Comparison of ENCODE assay signal across 11 mouse cellular contexts in the genomic region with DNA sequence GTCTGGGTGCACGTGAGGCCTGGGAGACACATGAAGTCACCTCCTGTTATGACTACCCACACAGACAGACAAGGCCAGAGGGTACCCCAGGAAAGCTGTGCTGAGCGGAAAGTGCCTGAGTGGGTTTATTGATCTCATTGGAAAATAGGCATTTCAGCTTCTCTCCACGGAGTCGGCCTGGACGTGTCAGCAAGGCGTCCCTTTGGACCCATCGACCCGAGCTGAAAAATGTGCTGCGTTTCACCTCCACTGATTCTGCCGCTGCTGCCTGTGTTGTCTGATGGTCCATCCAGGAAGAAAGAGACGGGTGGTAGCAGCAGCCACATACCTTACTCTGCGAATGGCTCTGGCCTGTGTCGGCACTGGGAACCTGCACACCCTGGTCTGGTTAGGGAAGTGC.
DNase-seq lines count a peak whose midpoint lies in the region; ATAC-seq and TF ChIP-seq lines count a peak whose summit lies in the region.
"Had no signal": no experiment of that assay in that cellular context is flagged by ENCODE, and none has a peak within 500 bp of the region (broad histone marks: within the 10 kb centered on the region; RNA-seq: fewer than 3 reads in every experiment).

No protein-coding gene starts in this region.

- ATAC-seq in embryonic facial prominence, embryonic 12.5 days (ENCODE audit: insufficient number of reproducible peaks, insufficient read depth, low FRiP score, low TSS enrichment): no peak
- no peak for ATAC-seq in limb, embryonic 12.5 days (ENCODE audit: insufficient number of reproducible peaks, insufficient read depth, low FRiP score, low TSS enrichment, low read depth)
- ATAC-seq: intestine, embryonic 15.5 days had no signal

- TF ChIP-seq POLR2A in kidney, adult 2 months (IDR thresholded peaks at IDR 0.05; ENCODE audit: low read depth, low read length): no peak

- no peak for TF ChIP-seq CTCF in kidney, adult 2 months (conservative IDR thresholded peaks at IDR 0.05; ENCODE audit: insufficient read depth, insufficient read length, low read depth, low read length)

- peaks cover 8% of the 10 kb centered on the region; the same call in 1 of the 2 replicates for H3K4me1 ChIP-seq in kidney, adult 2 months (ENCODE audit: control insufficient read depth, insufficient read depth, low read length)
- peaks cover 47% of the 10 kb centered on the region for H3K4me1 ChIP-seq in embryonic facial prominence, embryonic 12.5 days
- H3K4me1 ChIP-seq in limb, embryonic 12.5 days (replicated peaks): peaks cover 57% of the 10 kb centered on the region

- H3K9me3 ChIP-seq in embryonic facial prominence, embryonic 12.5 days: no peaks in the 10 kb centered on the region
- H3K9me3 ChIP-seq in limb, embryonic 12.5 days: no peaks in the 10 kb centered on the region
- H3K9me3 ChIP-seq: intestine, embryonic 15.5 days; megakaryocyte, embryonic 14.5 days had no signal

- H3K36me3 ChIP-seq in kidney, adult 2 months (ENCODE audit: control insufficient read depth, insufficient read depth, low read length): no peaks in the 10 kb centered on the region
- no peaks in the 10 kb centered on the region for H3K36me3 ChIP-seq in embryonic facial prominence, embryonic 12.5 days
- H3K36me3 ChIP-seq in limb, embryonic 12.5 days: no peaks in the 10 kb centered on the region
- H3K36me3 ChIP-seq: intestine, embryonic 15.5 days had no signal

- WGBS in kidney, adult 2 months: 64% methylated on average over 13 of the region's 13 CpGs
- 61% methylated on average over 13 of the region's 13 CpGs for WGBS in embryonic facial prominence, embryonic 12.5 days
- 63% methylated on average over 13 of the region's 13 CpGs for WGBS in limb, embryonic 12.5 days

- no peak overlapping the region for H3K27ac ChIP-seq in kidney, adult 2 months (ENCODE audit: insufficient read depth, low read depth, low read length)
- peak overlapping the region; percentile 55; the same call in 1 of the 2 replicates for H3K27ac ChIP-seq in embryonic facial prominence, embryonic 12.5 days
- peak overlapping the region; percentile 87 for H3K27ac ChIP-seq in limb, embryonic 12.5 days
- H3K27ac ChIP-seq: intestine, embryonic 15.5 days had no signal

- H3K27me3 ChIP-seq in kidney, adult 2 months (replicated peaks; ENCODE audit: control insufficient read depth, insufficient read depth, low read length): no peaks in the 10 kb centered on the region
- H3K27me3 ChIP-seq in embryonic facial prominence, embryonic 12.5 days: no peaks in the 10 kb centered on the region
- no peaks in the 10 kb centered on the region for H3K27me3 ChIP-seq in limb, embryonic 12.5 days
- H3K27me3 ChIP-seq: intestine, embryonic 15.5 days had no signal

- H3K4me2 ChIP-seq in embryonic facial prominence, embryonic 12.5 days (replicated peaks): no peak overlapping the region
- H3K4me2 ChIP-seq in limb, embryonic 12.5 days: no peak overlapping the region
- H3K4me2 ChIP-seq: intestine, embryonic 15.5 days had no signal

- H3K4me3 ChIP-seq in kidney, adult 2 months (ENCODE audit: insufficient read depth, low read depth, low read length): no peak overlapping the region
- H3K4me3 ChIP-seq in embryonic facial prominence, embryonic 12.5 days: no peak overlapping the region
- H3K4me3 ChIP-seq in limb, embryonic 12.5 days (replicated peaks): no peak overlapping the region
- H3K4me3 ChIP-seq: intestine, embryonic 15.5 days; megakaryocyte, embryonic 14.5 days had no signal

- DNase-seq in kidney, adult 2 months: peak; percentile 27
- DNase-seq in kidney, adult 11 months: no peak
- peak; percentile 4 for DNase-seq in ES-CJ7 (ENCODE audit: low read depth, low spot score)
- DNase-seq in spleen, postnatal 36 days (ENCODE audit: low spot score in 2 of 2): no peak
- no peak for DNase-seq in cerebellum, adult 9-11 months
- DNase-seq: cerebellum, adult 18-20 months; right cerebral cortex, adult 18-20 months had no signal

- H3K9ac ChIP-seq in embryonic facial prominence, embryonic 12.5 days: no peak overlapping the region
- H3K9ac ChIP-seq in limb, embryonic 12.5 days (replicated peaks): no peak overlapping the region
- H3K9ac ChIP-seq: intestine, embryonic 15.5 days had no signal

Comparison
In these comparisons a context has a peak if more than half of its experiments do, and no peak if none do; other contexts are left out.
1. DNase-seq: peak in kidney, adult 2 months (single experiment) and ES-CJ7 (single experiment); none in kidney, adult 11 months (single experiment), spleen, postnatal 36 days (0 of 2) and cerebellum, adult 9-11 months (single experiment).